Mouse (Mus musculus) adrenal gland, adult 8-10 months (tissue): ENCODE measurements around the gene Psme3. TPM values are rescaled to one million over a fixed set of nuclear protein-coding genes. Genes with fewer than 3 reads are reported as not detected.

Source experiments
- DNase-seq: peaks from one replicate; pipeline ENCODE4 v3.0.0; 2022
- microRNA-seq, 2 experiments: library from miRNA; unstranded; fragments of <30 nt; microRNA quantifications; one replicate each; pipeline ENCODE4 v1.2.0; 2022
- total RNA-seq, 4 experiments: library from RNA; stranded (reverse); gene quantifications; 2 replicates each; pipeline ENCODE4 v1.2.4; 2022

Psme3 gene
- total RNA-seq, 4 experiments from 2014 or later: 120 to 143 (median 125) TPM

DNA sequence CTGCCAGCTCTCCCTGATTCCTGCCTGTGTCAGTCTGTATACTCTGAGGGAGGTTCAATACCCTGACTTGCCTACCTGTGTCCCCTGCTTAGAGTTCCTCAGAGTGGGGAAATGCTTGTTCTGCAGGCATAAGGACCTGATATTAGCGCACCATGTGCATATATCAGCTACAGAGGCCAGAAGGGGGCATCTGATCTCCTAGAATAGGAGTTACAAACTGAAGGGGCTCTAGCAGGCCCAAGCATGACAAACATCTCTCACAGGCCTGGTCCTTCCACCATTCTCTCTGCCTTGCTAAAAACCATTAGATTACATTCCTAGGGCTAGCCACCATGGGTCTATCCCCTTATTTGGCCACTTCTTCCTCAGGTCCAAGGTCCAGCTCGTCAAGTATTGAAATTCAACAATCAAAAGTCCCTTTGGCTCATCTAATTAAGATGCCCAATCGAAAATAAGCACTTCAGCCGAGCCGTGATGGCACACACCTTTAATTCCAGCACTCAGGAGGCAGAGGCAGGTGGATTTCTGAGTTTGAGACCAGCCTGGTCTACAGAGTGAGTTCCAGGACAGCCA lies 38.5 kb downstream of the Psme3 start:
- no peak for DNase-seq

- no peak for DNase-seq
Measured at GRCm38 (mm10) chr11:101355916-101356315, 39.9 kb downstream of the Psme3 start.

DNA sequence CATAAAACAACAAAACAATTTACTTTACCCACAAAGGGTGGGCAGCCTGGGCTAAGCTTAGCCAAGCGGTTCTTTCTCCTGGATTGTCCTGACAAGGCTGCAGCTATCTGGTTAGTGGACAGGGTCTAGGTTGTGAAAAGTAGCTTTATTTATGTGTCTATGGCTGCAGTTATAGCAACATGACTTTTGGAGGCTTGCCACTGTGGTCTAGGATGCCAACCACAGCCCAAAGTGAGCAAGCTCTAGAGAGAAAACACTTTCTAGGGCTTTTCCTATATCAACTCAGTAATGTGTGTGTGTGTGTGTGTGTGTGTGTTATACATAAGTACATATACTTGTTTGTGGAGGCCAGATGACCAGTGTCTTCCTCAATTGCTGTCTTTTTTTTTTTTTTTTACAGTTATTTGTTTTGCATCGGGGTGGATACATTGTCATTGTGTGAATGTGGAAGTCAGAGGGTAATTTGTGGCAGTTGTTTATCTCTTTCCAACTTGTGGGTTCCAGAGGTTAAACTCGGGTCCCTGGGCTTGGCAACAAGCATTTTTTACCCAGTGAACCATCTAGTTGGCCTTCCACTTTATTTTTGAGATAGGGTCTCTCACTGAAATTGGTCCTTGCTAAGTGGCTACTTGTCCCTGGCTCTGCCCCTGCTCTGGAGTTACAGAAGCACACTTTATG lies 41.6 kb downstream of the Psme3 start:
- DNase-seq: no peak

DNA sequence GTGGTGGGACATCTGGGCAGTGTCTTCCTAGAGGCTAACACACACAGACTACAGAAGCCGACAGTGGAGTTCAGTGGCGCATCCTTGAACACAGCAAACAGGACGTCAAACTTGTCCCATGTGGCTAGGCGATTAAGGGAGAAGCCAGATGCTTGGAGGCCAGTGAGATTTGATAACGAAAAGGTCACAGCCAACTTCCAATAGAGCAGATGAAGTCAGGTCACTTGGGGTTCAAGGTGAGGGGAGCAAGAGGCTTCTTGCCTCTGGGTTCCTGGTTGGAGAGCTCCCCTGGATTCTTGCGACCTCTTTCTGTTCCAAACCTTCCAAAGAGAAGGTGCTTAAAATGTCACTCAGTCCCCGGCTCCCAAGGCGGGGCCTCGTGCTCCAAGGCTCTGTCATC lies 43.8 kb downstream of the Psme3 start:
- peak; percentile 46 for DNase-seq

DNA sequence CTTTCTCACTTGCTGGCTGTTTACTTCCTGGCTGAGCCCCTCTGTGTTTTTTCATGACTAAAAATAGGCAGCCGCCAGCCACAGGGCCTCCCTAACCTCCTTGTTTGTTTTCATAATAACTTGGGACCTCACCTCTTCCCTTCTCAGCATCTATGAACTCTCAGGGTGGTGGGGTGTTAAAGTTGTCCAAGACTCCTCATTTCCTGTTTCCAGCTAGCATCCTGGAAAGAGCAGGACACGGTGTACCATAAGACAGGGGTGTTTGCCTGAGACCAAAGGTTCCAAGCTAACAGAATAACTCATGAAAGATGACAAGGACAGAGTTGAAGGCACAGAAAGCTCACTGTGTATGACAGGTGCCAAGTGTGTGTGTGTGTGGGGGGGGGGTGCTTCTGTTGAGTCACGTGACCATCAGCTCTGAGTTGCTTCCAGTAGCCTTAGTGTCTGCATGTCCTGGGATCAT lies 44.7 kb downstream of the Psme3 start:
- DNase-seq: no peak

- no peak for DNase-seq
Measured at GRCm38 (mm10) chr11:101364531-101364931, 48.5 kb downstream of the Psme3 start.

GRCm38 (mm10) chr11:101367326-101367935 lies 51.4 kb downstream of the Psme3 start, which contains the start of gene G6pc:
TSS of gene G6pc (plus strand) at chr11:101367561.
- peak; percentile 42 for DNase-seq

GRCm38 (mm10) chr11:101370141-101370540 lies 54.1 kb downstream of the Psme3 start:
- DNase-seq: no peak

Small RNAs within 50 kb of the gene (microRNA-seq; reads per million reads assigned to microRNA genes)
- gene Gm25593: 0 reads per million in 2 experiments

Other genes with a start within 250 kb of the Psme3 start
- 10 to 100 TPM; 45.3 to 51.8 (median 49.6) TPM for gene Naglu, start 246.2 kb upstream of the Psme3 start, total RNA-seq
- gene Hsd17b1, start 237.8 kb upstream of the Psme3 start, total RNA-seq: 1 to 10 TPM; 1.7 to 2.4 (median 2.0) TPM
- 100 to 1,000 TPM in 2 of 4 experiments, 10 to 100 TPM in 2; 70.8 to 104 (median 89.9) TPM for gene Coasy, start 233.6 kb upstream of the Psme3 start, total RNA-seq
- gene Mlx, start 228.9 kb upstream of the Psme3 start, total RNA-seq: 10 to 100 TPM; 38.1 to 69.0 (median 47.6) TPM
- 1 to 10 TPM; 3.6 to 5.9 (median 4.2) TPM for gene Psmc3ip, start 220.8 kb upstream of the Psme3 start, total RNA-seq
- 10 to 100 TPM; 48.0 to 56.4 (median 50.8) TPM for gene Retreg3, start 196.3 kb upstream of the Psme3 start, total RNA-seq
- gene Tubg1, start 196.3 kb upstream of the Psme3 start, total RNA-seq: 10 to 100 TPM; 34.2 to 43.3 (median 36.8) TPM
- 10 to 100 TPM in 2 of 4 experiments, 1 to 10 TPM in 2; 6.1 to 11.1 (median 9.9) TPM for gene Tubg2, start 160.3 kb upstream of the Psme3 start, total RNA-seq
- gene Cntnap1, start 145.7 kb upstream of the Psme3 start, total RNA-seq: 1 to 10 TPM; 5.7 to 7.4 (median 6.4) TPM
- gene Plekhh3, start 144.9 kb upstream of the Psme3 start, total RNA-seq: 10 to 100 TPM; 26.9 to 44.3 (median 30.4) TPM
- under 1 TPM; 0.15 to 0.70 (median 0.36) TPM for gene Ccr10, start 140.8 kb upstream of the Psme3 start, total RNA-seq
- 10 to 100 TPM; 39.9 to 59.3 (median 47.7) TPM for gene Ezh1, start 89.8 kb upstream of the Psme3 start, total RNA-seq
- 10 to 100 TPM; 26.3 to 56.5 (median 40.7) TPM for gene Ramp2, start 70.2 kb upstream of the Psme3 start, total RNA-seq
- gene Vps25, start 62.5 kb upstream of the Psme3 start, total RNA-seq: 100 to 1,000 TPM; 109 to 120 (median 113) TPM
- gene Wnk4, start 55.6 kb upstream of the Psme3 start, total RNA-seq: 1 to 10 TPM; 2.8 to 6.7 (median 4.9) TPM
- under 1 TPM; 0.40 to 0.62 (median 0.57) TPM for gene Cntd1, start 37.2 kb upstream of the Psme3 start, total RNA-seq
- gene Coa3, start 37.1 kb upstream of the Psme3 start, total RNA-seq: 10 to 100 TPM; 67.9 to 76.1 (median 74.4) TPM
- 100 to 1,000 TPM; 161 to 204 (median 178) TPM for gene Becn1, start 13.9 kb upstream of the Psme3 start, total RNA-seq
- gene Aoc2, start 8.8 kb downstream of the Psme3 start, total RNA-seq: 1 to 10 TPM; 4.9 to 10.0 (median 6.8) TPM
- gene Aoc3, start 14.4 kb downstream of the Psme3 start, total RNA-seq: 100 to 1,000 TPM in 1 of 4 experiments, 10 to 100 TPM in 3; 22.9 to 107 (median 42.7) TPM
- gene G6pc, start 51.3 kb downstream of the Psme3 start, total RNA-seq: 1 to 10 TPM; 2.7 to 5.1 (median 4.6) TPM
- gene Aarsd1, start 101.4 kb downstream of the Psme3 start, total RNA-seq: 10 to 100 TPM; 33.7 to 41.1 (median 37.0) TPM
- 1 to 10 TPM; 1.7 to 8.4 (median 5.6) TPM for gene Gm27029, start 108.6 kb downstream of the Psme3 start, total RNA-seq
- 10 to 100 TPM; 31.4 to 37.4 (median 33.0) TPM for gene Rundc1, start 108.9 kb downstream of the Psme3 start, total RNA-seq
- gene Ptges3l, start 109.1 kb downstream of the Psme3 start, total RNA-seq: 1 to 10 TPM; 3.5 to 8.7 (median 6.0) TPM
- 10 to 100 TPM; 48.6 to 99.3 (median 63.5) TPM for gene Rpl27, start 126.1 kb downstream of the Psme3 start, total RNA-seq
- 10 to 100 TPM; 34.4 to 50.3 (median 46.5) TPM for gene Ifi35, start 132.2 kb downstream of the Psme3 start, total RNA-seq
- gene Rnd2, start 148.8 kb downstream of the Psme3 start, total RNA-seq: 10 to 100 TPM in 3 of 4 experiments, 1 to 10 TPM in 1; 9.2 to 23.8 (median 16.2) TPM
- 100 to 1,000 TPM; 135 to 192 (median 171) TPM for gene Vat1, start 150.0 kb downstream of the Psme3 start, total RNA-seq
- gene Brca1, start 235.7 kb downstream of the Psme3 start, total RNA-seq: 1 to 10 TPM; 1.0 to 3.0 (median 1.3) TPM
- 100 to 1,000 TPM; 127 to 165 (median 149) TPM for gene Nbr1, start 235.9 kb downstream of the Psme3 start, total RNA-seq